Mouse (Mus musculus) intestine, embryonic 15.5 days (tissue): ENCODE data around the gene Hmgcl. TPM values are rescaled to one million over a fixed set of nuclear protein-coding genes. Genes with fewer than 3 reads are reported as not detected.

ENCODE experiments used
- ATAC-seq: fragments of 200-750 bp; cut with Nextera tagmentation; 2 replicates; pipeline ENCODE4 v1.8.0; 2017; ENCODE audit warnings: moderate TSS enrichment, moderate library complexity
- H3K27ac ChIP-seq: fragments of 300-500 bp; sonication (generic); 2 replicates; pipeline ENCODE4 v1.5.1; 2015; ENCODE audit warnings: mild to moderate bottlenecking, inconsistent platforms
- H3K27me3 ChIP-seq: fragments of 300-500 bp; sonication (generic); replicated peaks from 2 replicates; pipeline ENCODE4 v1.6.1; 2015; ENCODE audit warnings: inconsistent platforms
- H3K36me3 ChIP-seq: fragments of 300-500 bp; sonication (generic); 2 replicates; pipeline ENCODE4 v1.6.1; 2015; ENCODE audit warnings: inconsistent platforms
- H3K4me1 ChIP-seq: fragments of 300-500 bp; sonication (generic); replicated peaks from 2 replicates; pipeline ENCODE4 v1.6.1; 2015; ENCODE audit warnings: inconsistent platforms
- H3K4me2 ChIP-seq: fragments of 300-500 bp; sonication (generic); replicated peaks from 2 replicates; pipeline ENCODE4 v1.6.1; 2015; ENCODE audit warnings: mild to moderate bottlenecking, inconsistent platforms
- H3K4me3 ChIP-seq: fragments of 300-500 bp; sonication (generic); replicated peaks from 2 replicates; pipeline ENCODE4 v1.5.1; 2015; ENCODE audit warnings: inconsistent platforms
- H3K9ac ChIP-seq: fragments of 300-500 bp; sonication (generic); 2 replicates; pipeline ENCODE4 v1.6.1; 2015; ENCODE audit warnings: inconsistent platforms
- H3K9me3 ChIP-seq: fragments of 300-500 bp; sonication (generic); 2 replicates; pipeline ENCODE4 v1.6.1; 2016; ENCODE audit warnings: inconsistent platforms
- WGBS: fragments of 180-500 bp; shearing (Covaris S2); methylation state at CpG from one replicate; pipeline ENCODE4 v1.1.7; 2015; 5-methylcytosine and 5-hydroxymethylcytosine counted together
- polyA plus RNA-seq: library from polyadenylated mRNA; unstranded; fragments of >200 nt; fragmentation: Nextera tagmentation; extraction: Ambion mirVana; gene quantifications from 2 replicates; pipeline ENCODE4 v1.2.1, GENCODE M21; 2015

Hmgcl gene
- polyA plus RNA-seq, 1 experiment from 2014 or later = 105 TPM

DNA sequence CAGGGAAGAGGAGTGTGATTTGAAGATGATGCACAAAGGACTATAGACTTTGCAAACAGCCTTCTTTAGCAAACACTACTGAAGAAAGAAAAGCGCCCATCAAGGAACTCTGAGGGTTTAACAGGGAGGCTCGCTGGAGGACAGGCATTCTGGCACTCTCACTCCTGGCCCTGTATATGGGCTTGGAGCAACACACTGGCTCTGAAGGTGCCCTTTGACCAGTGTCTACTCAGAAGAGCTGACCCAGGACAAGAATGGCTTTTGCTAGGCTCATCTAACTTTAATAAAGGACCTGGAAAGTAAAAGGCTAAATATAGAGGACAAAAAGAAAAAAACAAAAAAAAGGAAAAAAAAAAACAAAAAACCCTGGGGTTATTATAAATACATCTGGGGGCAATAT lies 58.7 kb downstream of the Hmgcl start:
- 93% methylated on average over 2 of the region's 2 CpGs for WGBS
- Histone ChIP-seq H3K27ac (no peak overlapping the region), H3K4me3 (no peak overlapping the region), H3K9ac (no peak overlapping the region), H3K4me1 (no peaks in the 10 kb centered on the region), H3K27me3 (no peaks in the 10 kb centered on the region), H3K36me3 (peaks cover 59% of the 10 kb centered on the region), H3K4me2 (no peak overlapping the region), H3K9me3 (no peaks in the 10 kb centered on the region)
- ATAC-seq = no peak

DNA sequence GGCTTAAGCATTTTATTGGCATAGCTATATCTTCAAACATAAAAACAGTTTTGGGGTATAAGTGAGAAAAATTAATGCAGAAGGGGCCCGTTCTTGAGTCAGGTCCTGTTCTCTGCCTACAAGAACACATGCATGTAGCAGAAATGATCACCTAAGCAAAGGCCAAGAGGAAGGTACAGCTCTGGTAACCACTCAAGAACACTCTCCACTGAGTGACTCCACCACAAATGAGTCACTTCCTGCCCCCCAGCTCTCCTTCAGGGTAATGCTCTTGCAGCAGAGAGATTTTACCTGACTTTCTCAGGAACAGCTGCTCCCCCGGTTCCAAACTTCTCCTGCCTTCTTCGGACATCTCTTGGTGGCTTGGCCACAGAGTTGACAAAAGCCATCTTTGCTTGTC lies 60.6 kb downstream of the Hmgcl start:
- H3K36me3 ChIP-seq = peaks cover 64% of the 10 kb centered on the region
- H3K4me2 ChIP-seq = no peak overlapping the region
- H3K4me1 ChIP-seq = no peaks in the 10 kb centered on the region
- H3K27ac ChIP-seq = no peak overlapping the region
- no peaks in the 10 kb centered on the region for H3K27me3 ChIP-seq
- 92% methylated on average over 3 of the region's 3 CpGs for WGBS
- ATAC-seq = no peak
- H3K4me3 ChIP-seq = no peak overlapping the region
- no peaks in the 10 kb centered on the region for H3K9me3 ChIP-seq
- no peak overlapping the region for H3K9ac ChIP-seq

DNA sequence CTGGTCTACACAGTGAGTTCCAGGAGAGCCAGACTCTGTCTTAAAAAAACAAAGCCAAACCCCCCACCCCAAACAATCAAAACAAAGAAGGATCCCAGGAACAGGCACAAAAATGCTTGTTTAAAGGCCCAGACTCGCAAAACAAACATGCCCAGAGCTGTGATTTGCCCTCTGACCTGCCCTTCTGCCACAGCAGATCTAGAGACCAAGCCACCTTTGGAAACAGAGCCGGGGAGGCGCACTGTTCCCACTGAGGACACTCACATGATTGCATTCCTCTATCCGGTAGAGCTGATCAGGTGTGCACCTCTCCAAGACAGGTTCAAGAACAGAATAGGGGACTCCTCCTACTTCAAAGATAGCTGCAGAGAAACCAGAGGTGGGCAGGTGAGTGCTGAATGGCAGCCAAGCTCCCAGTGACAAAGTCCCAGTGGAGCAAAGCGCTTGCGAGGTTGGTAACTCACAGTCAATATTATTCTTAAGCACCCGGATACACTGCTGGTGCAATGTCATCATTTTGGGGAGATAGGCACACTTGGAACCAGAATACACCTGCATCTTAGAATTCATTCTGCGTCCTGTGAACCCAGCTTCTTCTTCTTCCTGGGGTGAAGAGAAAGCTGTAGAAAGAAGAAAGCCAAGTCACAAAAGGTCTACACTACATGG lies 62.7 kb downstream of the Hmgcl start:
- 87% methylated on average over 8 of the region's 8 CpGs for WGBS
- Histone ChIP-seq H3K36me3 (peaks cover 65% of the 10 kb centered on the region), H3K9me3 (no peaks in the 10 kb centered on the region), H3K9ac (no peak overlapping the region), H3K4me2 (no peak overlapping the region), H3K4me3 (no peak overlapping the region), H3K27ac (no peak overlapping the region), H3K27me3 (no peaks in the 10 kb centered on the region), H3K4me1 (no peaks in the 10 kb centered on the region)
- ATAC-seq = no peak

DNA sequence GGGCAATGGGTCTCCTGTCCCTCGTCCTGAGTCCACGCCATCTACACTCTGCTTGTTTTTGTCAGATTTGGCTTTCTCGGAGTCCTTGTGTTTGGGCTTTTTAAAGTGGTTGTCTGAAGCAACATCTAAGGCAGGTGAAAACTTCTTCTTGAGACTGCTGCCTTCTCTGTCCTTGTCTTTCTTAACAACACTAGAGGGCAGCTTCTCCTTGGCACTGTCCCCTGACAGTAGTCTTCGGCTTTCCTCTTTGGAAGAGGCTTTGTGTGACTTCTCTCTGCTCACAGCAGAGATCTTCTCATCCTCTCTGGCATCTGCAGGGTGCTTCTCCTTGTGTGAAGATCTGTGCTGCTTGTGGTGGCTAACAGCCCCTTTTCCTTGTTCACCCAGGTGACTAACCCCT lies 64.3 kb downstream of the Hmgcl start:
- no peaks in the 10 kb centered on the region for H3K27me3 ChIP-seq
- 93% methylated on average over 4 of the region's 4 CpGs for WGBS
- no peak for ATAC-seq
- no peaks in the 10 kb centered on the region for H3K4me1 ChIP-seq
- H3K9me3 ChIP-seq = no peaks in the 10 kb centered on the region
- H3K36me3 ChIP-seq = peaks cover 52% of the 10 kb centered on the region
- H3K9ac ChIP-seq = no peak overlapping the region
- H3K4me3 ChIP-seq = no peak overlapping the region
- H3K27ac ChIP-seq = no peak overlapping the region
- H3K4me2 ChIP-seq = no peak overlapping the region

Other genes starting within 250 kb of the Hmgcl start
- gene Il22ra1, start 218.3 kb upstream of the Hmgcl start, polyA plus RNA-seq = 4.7 and 6.5 TPM in 2 replicates
- 1.1 TPM in 2 replicates for gene Myom3, start 186.7 kb upstream of the Hmgcl start, polyA plus RNA-seq
- 177 and 214 TPM in 2 replicates for gene Srsf10, start 90.7 kb upstream of the Hmgcl start, polyA plus RNA-seq
- gene Pnrc2, start 72.6 kb upstream of the Hmgcl start, polyA plus RNA-seq = 164 and 177 TPM in 2 replicates
- 0.28 and 0.42 TPM in 2 replicates for gene Cnr2, start 51.1 kb upstream of the Hmgcl start, polyA plus RNA-seq
- gene Fuca1, start 25.7 kb upstream of the Hmgcl start, polyA plus RNA-seq = 134 and 154 TPM in 2 replicates
- gene Gale, start 17.3 kb downstream of the Hmgcl start, polyA plus RNA-seq = 82.5 and 108 TPM in 2 replicates
- gene Lypla2, start 26.2 kb downstream of the Hmgcl start, polyA plus RNA-seq = 99.4 and 108 TPM in 2 replicates
- gene Pithd1, start 40.8 kb downstream of the Hmgcl start, polyA plus RNA-seq = 51.6 TPM in 2 replicates
- 34.3 and 34.4 TPM in 2 replicates for gene Eloa, start 75.3 kb downstream of the Hmgcl start, polyA plus RNA-seq
- 464 and 472 TPM in 2 replicates for gene Rpl11, start 107.0 kb downstream of the Hmgcl start, polyA plus RNA-seq
- 269 and 285 TPM in 2 replicates for gene Id3, start 197.0 kb downstream of the Hmgcl start, polyA plus RNA-seq
- 8.1 and 9.8 TPM in 2 replicates for gene E2f2, start 225.9 kb downstream of the Hmgcl start, polyA plus RNA-seq